Mouse (Mus musculus) hindbrain, embryonic 16.5 days (tissue): ENCODE results near the gene Git2. TPM values are rescaled to one million over a fixed set of nuclear protein-coding genes. Genes with fewer than 3 reads are reported as not detected.
A peak's percentile ranks its signal among the peaks of the same experiment; 100 is the strongest.

ENCODE experiments used
- ATAC-seq: fragments of 200-750 bp; cut with Nextera tagmentation; 2 replicates; pipeline ENCODE4 v1.8.0; 2017; ENCODE audit warnings: moderate TSS enrichment, moderate library complexity
- H3K27ac ChIP-seq: fragments of 300-500 bp; sonication (generic); 2 replicates; pipeline ENCODE4 v1.5.1; 2014; ENCODE audit warnings: low read depth, mild to moderate bottlenecking, control low read depth, low read length, moderate library complexity
- H3K27me3 ChIP-seq: fragments of 300-500 bp; sonication (generic); replicated peaks from 2 replicates; pipeline ENCODE4 v1.6.1; 2014; ENCODE audit warnings: low read length; ENCODE audit not compliant: control insufficient read depth, insufficient read depth
- H3K36me3 ChIP-seq: fragments of 300-500 bp; sonication (generic); 2 replicates; pipeline ENCODE4 v1.6.1; 2014; ENCODE audit warnings: mild to moderate bottlenecking, low read length, moderate library complexity, mixed read lengths; ENCODE audit not compliant: control insufficient read depth, insufficient read depth
- H3K4me1 ChIP-seq: fragments of 300-500 bp; sonication (generic); 2 replicates; pipeline ENCODE4 v1.6.1; 2014; ENCODE audit warnings: low read depth, low read length; ENCODE audit not compliant: control insufficient read depth, insufficient read depth
- H3K4me2 ChIP-seq: fragments of 300-500 bp; sonication (generic); 2 replicates; pipeline ENCODE4 v1.6.1; 2014; ENCODE audit warnings: mild to moderate bottlenecking, low read length, control low read depth, moderate library complexity
- H3K4me3 ChIP-seq: fragments of 300-500 bp; sonication (generic); 2 replicates; pipeline ENCODE4 v1.5.1; 2014; ENCODE audit warnings: mild to moderate bottlenecking, low read length, control low read depth, moderate library complexity
- H3K9ac ChIP-seq: fragments of 300-500 bp; sonication (generic); 2 replicates; pipeline ENCODE4 v1.6.1; 2014; ENCODE audit warnings: low read depth, mild to moderate bottlenecking, control low read depth, low read length, moderate library complexity
- H3K9me3 ChIP-seq: fragments of 300-500 bp; sonication (generic); 2 replicates; pipeline ENCODE4 v1.6.1; 2014; ENCODE audit warnings: mild to moderate bottlenecking, low read length, moderate library complexity; ENCODE audit not compliant: control insufficient read depth
- WGBS: fragments of 180-500 bp; shearing (Covaris S2); extraction: QIAGEN DNeasy Blood & Tissue Kit; methylation state at CpG from one replicate; pipeline ENCODE4 v1.1.7; 2014; 5-methylcytosine and 5-hydroxymethylcytosine counted together
- polyA plus RNA-seq: library from polyadenylated mRNA; unstranded; fragments of >200 nt; fragmentation: Nextera tagmentation; extraction: Ambion mirVana; gene quantifications from 2 replicates; pipeline ENCODE4 v1.2.1, GENCODE M21; 2015

Gene Git2
- polyA plus RNA-seq, 1 experiment from 2014 or later = 40.6 TPM

DNA sequence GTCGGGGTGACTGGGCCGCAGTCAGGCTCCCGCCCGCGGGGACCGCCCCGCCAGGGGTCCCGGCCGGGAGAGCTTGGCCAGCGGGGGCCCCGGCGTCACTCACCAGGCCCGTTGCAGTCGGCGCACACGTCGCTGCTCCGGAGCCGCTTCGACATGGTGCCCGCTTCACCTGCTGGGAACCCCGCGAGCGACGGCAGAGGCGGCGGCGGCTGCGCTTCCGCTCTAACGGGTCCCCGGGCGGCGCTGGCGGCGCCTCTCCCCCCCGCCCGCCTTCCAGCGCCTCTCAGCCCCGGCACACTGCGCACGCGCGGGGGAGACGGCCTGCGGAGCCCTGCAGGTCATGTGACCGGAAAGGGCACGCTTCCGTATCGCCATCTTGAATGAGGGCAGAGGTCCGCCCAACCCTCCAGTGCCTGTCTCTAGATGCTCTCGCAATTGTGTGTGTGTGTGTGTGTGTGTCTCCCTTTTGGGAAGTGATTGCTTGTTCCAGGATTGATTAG lies 2.1 kb downstream of the Git2 start:
- Histone ChIP-seq H3K4me3 (peak overlapping the region; percentile 89), H3K4me1 (peaks cover 25% of the 10 kb centered on the region)

DNA sequence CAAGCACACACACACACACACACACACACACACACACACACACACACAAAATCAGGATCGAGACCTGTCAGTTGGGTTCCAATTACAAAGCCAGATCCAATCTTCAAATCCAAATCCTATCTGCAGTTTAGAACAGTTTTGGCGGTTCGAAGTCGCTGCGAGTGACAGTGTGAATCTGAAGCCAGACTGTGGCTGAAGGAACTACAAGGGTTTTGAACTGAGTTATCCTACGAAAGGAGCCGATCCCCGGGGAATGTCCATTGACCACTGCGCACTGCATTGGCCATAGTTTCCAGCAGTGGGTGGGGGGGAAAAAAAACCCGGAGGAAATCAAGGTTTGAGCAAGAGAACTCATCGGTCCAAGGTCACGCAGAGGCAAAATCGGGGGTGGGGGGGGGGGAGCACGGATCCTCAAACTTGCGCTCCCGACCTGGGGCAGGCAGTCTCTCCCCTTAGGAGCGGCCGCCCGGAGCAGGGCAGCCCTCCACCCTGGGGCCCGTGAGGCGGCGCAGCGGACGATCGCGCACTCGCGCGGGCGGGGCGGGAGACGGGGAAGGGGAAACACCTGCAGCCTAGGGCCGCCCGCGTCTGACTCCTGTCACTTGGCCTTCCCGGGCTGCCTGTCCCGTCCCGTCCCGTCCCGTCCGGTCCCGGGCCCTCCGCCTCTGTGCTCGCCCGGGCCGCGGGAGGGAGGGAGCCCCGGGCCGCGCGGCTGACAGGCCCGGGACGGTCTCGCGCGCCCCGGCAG lies 2.7 kb downstream of the Git2 start:
- ATAC-seq = peak; percentile 31
- peak overlapping the region; percentile 83 for H3K9ac ChIP-seq
- H3K4me1 ChIP-seq = peaks cover 25% of the 10 kb centered on the region
- H3K36me3 ChIP-seq = no peaks in the 10 kb centered on the region
- H3K27ac ChIP-seq = peak overlapping the region; percentile 94
- H3K27me3 ChIP-seq = no peaks in the 10 kb centered on the region
- H3K4me2 ChIP-seq = peak overlapping the region; percentile 78
- H3K9me3 ChIP-seq = no peaks in the 10 kb centered on the region
- WGBS = 1% methylated on average over 40 of the region's 57 CpGs
- peak overlapping the region; percentile 89 for H3K4me3 ChIP-seq

More for the DNA sequence above, 2.1 kb downstream of the Git2 start:
- Histone ChIP-seq H3K9me3 (no peaks in the 10 kb centered on the region), H3K36me3 (no peaks in the 10 kb centered on the region), H3K27ac (peak overlapping the region; percentile 94), H3K27me3 (no peaks in the 10 kb centered on the region), H3K4me2 (peak overlapping the region; percentile 79), H3K9ac (peak overlapping the region; percentile 83)
- WGBS = 0% methylated on average over 39 of the region's 52 CpGs
- peak; percentile 81 for ATAC-seq

DNA sequence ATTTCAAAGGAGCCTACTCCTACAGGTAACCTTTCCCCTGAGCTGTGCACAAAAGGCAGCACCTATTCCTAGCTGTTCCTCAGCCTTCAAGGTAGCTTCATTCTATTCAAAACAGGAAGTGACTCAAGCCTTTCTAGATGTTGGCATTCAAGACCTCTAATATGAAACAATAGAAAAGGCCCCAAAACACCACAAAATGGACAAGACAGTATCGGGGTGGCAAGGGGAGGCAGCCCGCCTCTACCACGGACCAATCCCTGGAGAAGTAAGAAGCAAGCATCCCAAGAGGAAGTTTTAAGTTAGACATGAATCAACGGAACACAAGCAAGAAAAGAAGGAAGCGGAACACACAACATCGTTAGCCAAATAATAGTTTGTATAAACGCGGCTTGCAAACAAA lies 3.5 kb downstream of the Git2 start:
- Histone ChIP-seq H3K4me1 (peaks cover 25% of the 10 kb centered on the region), H3K4me2 (peak overlapping the region; percentile 78), H3K36me3 (no peaks in the 10 kb centered on the region), H3K9me3 (no peaks in the 10 kb centered on the region), H3K9ac (no peak overlapping the region), H3K4me3 (peak overlapping the region; percentile 89), H3K27ac (no peak overlapping the region), H3K27me3 (no peaks in the 10 kb centered on the region)
- ATAC-seq = no peak
- WGBS = 73% methylated on average over 8 of the region's 8 CpGs

DNA sequence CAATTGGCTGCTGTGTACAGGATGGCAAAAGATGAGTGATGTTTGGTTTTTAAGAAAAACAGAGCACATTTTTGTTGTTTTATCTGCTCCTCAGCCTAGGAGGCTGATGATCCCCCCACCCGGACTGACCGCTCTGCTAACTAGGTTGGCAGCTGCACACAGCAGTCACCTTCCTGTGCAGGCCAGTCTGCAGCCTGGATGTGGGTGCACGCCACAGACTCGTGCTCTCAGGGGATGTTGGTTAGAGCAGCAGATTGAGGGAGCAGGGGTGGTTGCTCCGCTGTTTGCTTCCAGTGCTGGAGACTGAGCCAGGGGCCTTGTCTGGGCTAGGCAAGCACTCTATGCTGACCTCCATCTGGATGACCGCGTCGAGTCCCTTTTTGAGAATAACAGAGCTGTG lies 5.5 kb downstream of the Git2 start:
- Histone ChIP-seq H3K36me3 (peaks cover 9% of the 10 kb centered on the region; the same call in 1 of the 2 replicates), H3K9ac (no peak overlapping the region)

DNA sequence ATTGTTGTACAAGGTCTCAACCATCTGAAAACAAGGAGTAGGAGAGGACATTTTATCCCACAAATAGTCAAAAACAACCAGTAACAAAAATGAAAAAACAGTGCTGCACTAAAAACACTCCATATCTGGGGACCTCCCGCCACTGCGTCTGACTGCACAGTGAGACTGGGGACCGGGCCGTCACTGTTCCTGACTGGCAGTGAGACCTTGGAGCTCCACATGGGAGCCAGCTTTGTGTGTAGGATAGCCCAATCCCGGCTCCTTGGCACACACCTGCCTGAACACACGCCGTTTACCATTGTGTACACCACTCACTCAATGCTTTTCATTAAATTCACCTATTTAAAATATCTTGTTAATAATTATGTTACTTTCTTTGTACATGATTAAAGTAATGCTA lies 8.1 kb downstream of the Git2 start:
- Histone ChIP-seq H3K27ac (no peak overlapping the region), H3K4me3 (no peak overlapping the region), H3K9me3 (no peaks in the 10 kb centered on the region), H3K9ac (no peak overlapping the region), H3K27me3 (no peaks in the 10 kb centered on the region), H3K36me3 (peaks cover 18% of the 10 kb centered on the region), H3K4me2 (no peak overlapping the region), H3K4me1 (peaks cover 9% of the 10 kb centered on the region)
- ATAC-seq = no peak
- 89% methylated on average over 7 of the region's 7 CpGs for WGBS

More for the DNA sequence above, 5.5 kb downstream of the Git2 start:
- Histone ChIP-seq H3K27ac (no peak overlapping the region), H3K4me2 (no peak overlapping the region), H3K4me1 (peaks cover 15% of the 10 kb centered on the region), H3K27me3 (no peaks in the 10 kb centered on the region), H3K4me3 (no peak overlapping the region), H3K9me3 (no peaks in the 10 kb centered on the region)
- no peak for ATAC-seq
- WGBS = 83% methylated on average over 8 of the region's 8 CpGs

DNA sequence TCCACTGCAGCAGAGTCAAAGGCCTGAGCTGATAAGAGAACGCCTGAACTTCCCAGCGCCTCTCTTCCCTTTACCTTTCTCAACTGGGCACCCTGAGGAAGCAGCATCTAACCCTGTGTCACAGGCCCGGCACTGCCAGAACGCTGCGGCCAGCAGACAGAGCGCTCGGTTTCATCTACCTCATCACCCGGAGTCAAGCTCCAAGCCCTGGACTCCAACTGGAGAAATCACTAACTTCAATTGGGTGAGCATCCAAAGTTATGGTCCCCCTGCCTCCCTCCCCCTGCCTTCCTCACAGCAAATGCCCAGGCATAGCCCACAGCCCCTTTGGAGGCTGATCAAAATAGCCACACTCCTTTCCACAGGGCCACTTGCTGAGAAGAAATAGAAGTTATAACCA lies 8.6 kb downstream of the Git2 start:
- Histone ChIP-seq H3K4me2 (no peak overlapping the region), H3K9me3 (no peaks in the 10 kb centered on the region), H3K27me3 (no peaks in the 10 kb centered on the region), H3K27ac (no peak overlapping the region), H3K4me1 (peaks cover 4% of the 10 kb centered on the region), H3K4me3 (no peak overlapping the region), H3K9ac (no peak overlapping the region), H3K36me3 (peaks cover 18% of the 10 kb centered on the region)
- 90% methylated on average over 8 of the region's 8 CpGs for WGBS
- ATAC-seq = no peak

DNA sequence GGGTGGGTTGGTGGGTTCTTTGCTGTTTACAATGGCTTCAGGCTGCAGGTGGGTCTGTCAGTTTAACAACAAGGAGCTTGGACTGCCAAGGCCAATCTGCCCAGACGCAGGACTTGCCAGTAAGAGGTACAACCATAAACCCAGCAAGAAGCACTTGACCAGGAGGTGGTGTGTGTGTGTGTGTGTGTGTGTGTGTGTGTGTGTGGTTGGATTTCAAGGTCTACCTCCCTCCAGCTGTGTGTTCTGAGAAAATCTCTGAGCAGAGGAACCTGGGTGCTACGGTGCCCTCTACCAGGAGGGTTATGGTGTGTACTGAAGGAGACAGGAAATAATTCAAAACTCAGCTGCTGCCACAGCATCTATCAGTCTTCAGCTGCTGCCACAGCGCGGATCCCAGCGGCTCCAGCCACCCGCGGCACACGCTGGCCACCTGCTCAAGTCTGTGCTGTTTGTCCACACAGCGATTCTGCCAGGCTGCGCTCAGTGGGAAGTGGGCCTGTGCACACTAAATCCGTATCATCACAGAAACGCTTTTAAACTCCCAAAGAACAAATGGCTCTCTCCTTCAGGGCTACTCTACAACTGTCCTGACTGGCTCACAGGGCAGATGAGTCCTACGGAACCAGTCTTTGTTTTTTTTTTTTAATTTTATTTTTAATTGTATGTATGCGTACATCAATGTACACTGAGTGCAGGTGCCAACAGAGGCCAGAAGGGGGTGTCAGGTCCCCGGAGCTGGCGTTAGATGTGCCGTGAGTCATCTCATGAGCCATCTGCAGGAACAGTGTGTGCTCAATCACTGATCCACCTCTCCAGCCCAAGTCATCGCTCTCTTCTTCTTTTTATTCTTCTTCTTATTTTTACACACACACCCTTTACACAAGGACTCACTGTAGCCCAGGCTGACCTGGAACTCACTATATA lies 10.2 kb downstream of the Git2 start:
- Histone ChIP-seq H3K9ac (no peak overlapping the region), H3K36me3 (peaks cover 27% of the 10 kb centered on the region), H3K4me2 (no peak overlapping the region), H3K4me1 (no peaks in the 10 kb centered on the region; the same call in 1 of the 2 replicates), H3K27ac (peak overlapping the region; percentile 34; the same call in 1 of the 2 replicates), H3K27me3 (no peaks in the 10 kb centered on the region), H3K9me3 (no peaks in the 10 kb centered on the region), H3K4me3 (no peak overlapping the region)
- 76% methylated on average over 18 of the region's 18 CpGs for WGBS
- no peak for ATAC-seq

DNA sequence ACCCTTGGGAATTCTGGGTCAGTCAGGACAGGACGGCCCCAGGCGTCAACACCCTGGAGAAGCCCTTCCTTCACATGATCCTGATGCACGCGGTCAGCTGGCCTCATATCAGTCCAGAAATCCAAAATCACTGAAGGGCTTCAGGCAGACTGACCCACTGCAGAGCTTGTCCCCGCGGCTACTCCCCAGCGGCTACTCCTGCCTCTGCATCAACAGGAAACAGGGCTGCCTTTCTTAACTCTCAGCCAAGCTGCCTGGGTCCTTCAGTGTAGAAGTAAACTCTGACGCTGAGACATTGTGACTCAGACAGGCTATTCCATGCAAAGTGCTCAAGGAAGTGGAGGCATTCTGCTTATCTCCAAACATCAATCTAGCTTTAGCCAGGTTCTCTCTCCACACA lies 13.3 kb downstream of the Git2 start:
- no peaks in the 10 kb centered on the region for H3K4me1 ChIP-seq
- no peak overlapping the region for H3K4me2 ChIP-seq
- H3K4me3 ChIP-seq = no peak overlapping the region
- 87% methylated on average over 8 of the region's 8 CpGs for WGBS
- H3K9ac ChIP-seq = no peak overlapping the region
- no peak overlapping the region for H3K27ac ChIP-seq
- no peak for ATAC-seq
- no peaks in the 10 kb centered on the region for H3K9me3 ChIP-seq
- peaks cover 33% of the 10 kb centered on the region for H3K36me3 ChIP-seq
- H3K27me3 ChIP-seq = no peaks in the 10 kb centered on the region

DNA sequence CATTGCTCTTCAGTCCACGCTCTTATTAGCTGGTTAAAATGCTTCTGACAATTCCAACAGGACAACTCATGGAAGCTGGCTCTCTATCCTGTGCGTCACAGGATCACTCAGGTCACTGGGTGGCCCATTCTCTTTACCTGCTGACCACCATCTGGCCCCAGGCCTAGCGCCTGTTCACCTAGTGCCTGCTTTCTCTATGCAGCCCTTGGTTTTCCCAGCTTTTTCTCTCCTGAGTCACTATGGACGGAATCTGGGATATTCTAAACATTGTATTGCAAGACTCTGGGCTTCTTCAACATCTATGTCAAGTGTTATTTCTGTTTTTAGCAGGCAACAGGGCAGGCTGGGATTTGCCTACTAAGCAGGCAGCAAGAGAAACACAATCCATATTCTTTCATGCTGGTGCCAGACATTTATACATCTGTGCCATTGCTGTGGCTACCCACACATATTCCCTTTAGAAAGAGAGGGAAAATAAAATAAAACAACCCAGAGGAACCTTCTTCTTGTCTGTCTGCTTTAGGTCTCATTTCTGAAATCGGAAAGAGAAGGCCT lies 15.7 kb downstream of the Git2 start:
- Histone ChIP-seq H3K4me1 (no peaks in the 10 kb centered on the region), H3K27ac (no peak overlapping the region), H3K4me2 (no peak overlapping the region), H3K4me3 (no peak overlapping the region), H3K27me3 (no peaks in the 10 kb centered on the region), H3K9me3 (no peaks in the 10 kb centered on the region), H3K36me3 (peaks cover 27% of the 10 kb centered on the region), H3K9ac (no peak overlapping the region)
- WGBS = 95% methylated on average over 5 of the region's 5 CpGs
- ATAC-seq = no peak
